In genomic region chr7:78121151-78121486, GRCm38 (mm10) we compare ENCODE assay signal across 17 mouse cellular contexts.
"Had no signal": no experiment of that assay in that cellular context is flagged by ENCODE, and none has a peak within 500 bp of the region (broad histone marks: within the 10 kb centered on the region; RNA-seq: fewer than 3 reads in every experiment).

No protein-coding gene starts in this region.

- H3K36me3 ChIP-seq: lung, embryonic 15.5 days; midbrain, embryonic 13.5 days; midbrain, embryonic 15.5 days; neural tube, embryonic 12.5 days; stomach, embryonic 15.5 days had no signal

- H3K4me2 ChIP-seq: lung, embryonic 15.5 days; midbrain, embryonic 11.5 days; midbrain, embryonic 13.5 days; midbrain, embryonic 15.5 days; neural tube, embryonic 12.5 days; stomach, embryonic 15.5 days had no signal

- H3K27ac ChIP-seq: lung, embryonic 15.5 days; macrophage; midbrain, embryonic 13.5 days; midbrain, embryonic 15.5 days; neural tube, embryonic 12.5 days; stomach, embryonic 15.5 days; stomach, postnatal 0 days had no signal

- ATAC-seq: lung, postnatal 0 days; midbrain, embryonic 13.5 days; midbrain, embryonic 15.5 days had no signal

- H3K27me3 ChIP-seq: lung, embryonic 15.5 days; megakaryocyte, embryonic 14.5 days; midbrain, embryonic 13.5 days; midbrain, embryonic 15.5 days; neural tube, embryonic 12.5 days; stomach, embryonic 15.5 days had no signal

- H3K4me1 ChIP-seq: lung, embryonic 15.5 days; megakaryocyte, embryonic 14.5 days; midbrain, embryonic 13.5 days; midbrain, embryonic 15.5 days; neural tube, embryonic 12.5 days; stomach, embryonic 15.5 days had no signal

- DNase-seq: lung, adult 2 months; lung, postnatal 14 days; lung, postnatal 36 days; right cerebral cortex, postnatal 14 days; thymus, adult 2 months; thymus, postnatal 25 days; thymus, postnatal 4 days had no signal

- H3K9ac ChIP-seq: lung, embryonic 15.5 days; midbrain, embryonic 13.5 days; midbrain, embryonic 15.5 days; neural tube, embryonic 12.5 days; stomach, embryonic 15.5 days had no signal

- H3K9me3 ChIP-seq: lung, embryonic 15.5 days; stomach, embryonic 15.5 days had no signal

- H3K4me3 ChIP-seq: lung, embryonic 15.5 days; megakaryocyte, embryonic 14.5 days; midbrain, embryonic 13.5 days; midbrain, embryonic 15.5 days; neural tube, embryonic 12.5 days; stomach, embryonic 15.5 days had no signal
